Mouse (Mus musculus): ENCODE results near the gene Lpar1.

Gene Lpar1

DNA sequence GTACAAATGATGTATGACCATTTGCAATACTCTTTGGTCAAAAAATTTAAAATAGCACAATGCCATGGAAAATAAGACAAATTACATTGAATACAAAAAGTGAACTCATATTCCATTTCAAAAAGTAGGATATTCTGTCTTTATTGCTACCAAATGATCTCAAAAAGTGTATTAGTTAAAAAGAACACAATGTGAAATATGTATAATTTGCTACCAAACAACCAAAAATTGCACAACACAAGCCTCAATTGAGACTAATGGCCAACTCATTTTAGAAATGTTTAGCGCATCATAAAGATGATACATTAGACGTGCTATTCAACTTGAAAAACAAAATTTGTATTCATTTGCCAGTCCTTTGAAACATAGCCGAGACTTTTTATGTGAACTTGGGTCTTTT lies 104.9 kb downstream of the Lpar1 start:
- no peak for DNase-seq (ENCODE audit: low spot score)

DNA sequence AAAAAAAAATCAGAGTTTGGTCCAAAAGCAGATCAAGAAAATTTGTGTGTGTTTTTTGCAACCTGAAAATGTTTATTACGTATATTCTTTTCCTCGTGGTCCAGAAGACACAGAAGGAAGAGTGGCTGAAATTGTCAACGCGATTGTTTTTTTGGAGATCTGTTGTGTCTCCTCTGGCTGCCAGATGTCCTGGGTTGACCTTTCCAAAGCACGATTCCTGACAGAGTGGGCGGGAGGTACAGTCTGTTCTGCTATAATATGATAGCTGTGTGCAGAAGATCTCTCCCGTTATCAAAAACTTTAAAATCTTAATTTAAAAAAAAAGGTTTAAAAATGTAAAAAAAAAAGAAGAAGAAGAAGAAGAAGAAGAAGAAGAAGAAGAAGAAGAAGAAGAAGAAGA lies 105.9 kb downstream of the Lpar1 start:
- no peak for DNase-seq (ENCODE audit: low spot score)

GRCm38 (mm10) chr4:58445846-58446245 lies 107.9 kb downstream of the Lpar1 start:
- DNase-seq (ENCODE audit: low spot score): no peak

- no peak for DNase-seq (ENCODE audit: low spot score)
Measured at GRCm38 (mm10) chr4:58442338-58442737, 111.4 kb downstream of the Lpar1 start.

DNA sequence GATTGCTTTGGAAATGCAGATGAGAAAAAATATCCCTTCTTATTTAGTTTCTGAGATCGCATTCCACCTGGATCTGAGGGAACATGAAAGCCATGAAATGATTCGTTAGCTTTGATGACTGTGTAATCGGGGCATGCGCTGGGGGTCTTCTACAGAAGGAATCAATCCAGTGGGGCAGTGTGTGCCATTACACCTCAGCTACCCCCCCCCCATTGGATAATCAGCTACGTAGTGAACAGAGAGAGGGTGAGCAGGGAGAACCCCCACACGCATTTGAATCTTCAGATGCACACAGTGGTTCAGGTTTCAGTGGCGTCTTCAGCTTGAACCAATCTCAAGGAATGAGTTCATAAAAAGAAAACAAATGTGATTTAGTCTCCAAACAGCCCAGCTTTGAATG lies 115.0 kb downstream of the Lpar1 start:
- DNase-seq (ENCODE audit: low spot score): no peak

DNA sequence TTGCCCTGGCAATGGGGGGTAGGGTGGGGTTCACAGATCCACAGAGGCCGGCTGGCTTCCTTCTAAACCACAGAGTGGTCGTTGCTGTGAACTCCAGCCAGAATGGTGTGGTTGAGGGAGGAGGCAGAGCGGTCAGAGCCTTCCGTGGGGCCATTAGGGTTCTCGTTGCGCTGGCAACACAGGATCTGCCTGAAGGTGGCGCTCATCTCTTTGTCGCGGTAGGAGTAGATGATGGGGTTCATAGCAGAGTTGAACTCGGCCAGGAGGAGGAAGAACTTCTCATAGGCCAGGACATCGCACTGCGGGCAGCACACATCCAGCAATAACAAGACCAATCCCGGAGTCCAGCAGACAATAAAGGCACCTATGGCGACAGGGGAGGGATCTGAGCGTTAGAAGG lies 116.4 kb downstream of the Lpar1 start:
- no peak for DNase-seq (ENCODE audit: low spot score)

- no peak for DNase-seq (ENCODE audit: low spot score)
Measured at GRCm38 (mm10) chr4:58423276-58423930, 130.3 kb downstream of the Lpar1 start.

GRCm38 (mm10) chr4:58419225-58419624 lies 134.5 kb downstream of the Lpar1 start:
- no peak for DNase-seq (ENCODE audit: low spot score)

- DNase-seq (ENCODE audit: low spot score): no peak
Measured at GRCm38 (mm10) chr4:58417319-58417718, 136.4 kb downstream of the Lpar1 start.

DNA sequence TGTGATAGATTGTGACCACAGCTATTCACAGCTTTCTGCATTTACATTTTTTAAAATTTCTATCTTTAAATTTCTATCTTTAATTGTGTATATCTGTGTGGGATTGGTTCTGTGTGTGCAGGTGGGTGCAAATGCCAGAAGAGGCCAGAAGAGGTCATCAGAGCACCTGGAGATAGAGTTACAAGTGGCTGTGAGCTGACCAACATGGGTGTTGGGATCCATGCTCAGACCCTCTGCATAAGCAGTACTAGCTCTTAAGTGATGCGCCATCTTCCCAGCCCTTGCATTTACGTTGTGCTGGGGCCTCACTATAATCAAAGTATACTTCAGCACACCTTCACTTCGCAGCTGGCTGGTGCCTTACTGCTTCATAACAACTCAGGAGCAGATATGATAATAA lies 138.2 kb downstream of the Lpar1 start:
- DNase-seq (ENCODE audit: low spot score): no peak

- DNase-seq (ENCODE audit: low spot score): no peak
Measured at GRCm38 (mm10) chr4:58413188-58414185, 140.2 kb downstream of the Lpar1 start.

DNA sequence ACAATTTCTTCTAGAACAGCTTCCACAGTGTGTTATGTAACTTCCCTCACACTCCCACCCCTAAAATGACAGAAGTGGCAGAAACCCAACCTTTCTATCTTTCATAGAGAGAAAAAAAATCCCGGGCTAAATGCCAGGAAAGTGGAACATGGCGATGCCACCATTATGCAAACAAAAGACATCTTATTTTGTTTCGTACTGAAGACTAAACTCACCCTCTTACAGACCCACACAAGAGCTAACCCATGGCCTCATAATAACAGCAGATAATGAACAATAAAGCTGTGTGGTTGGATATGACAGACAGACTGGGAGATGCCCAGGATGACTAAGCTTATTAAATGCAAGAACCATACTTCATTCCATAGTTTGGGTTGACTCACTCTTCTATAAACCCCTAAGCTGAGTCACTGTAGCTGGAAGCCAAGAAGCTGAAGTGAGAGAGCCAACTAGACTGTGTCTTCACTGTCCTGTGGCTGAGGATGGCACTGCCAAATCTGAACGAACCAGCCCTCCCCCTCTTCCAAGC lies 151.7 kb downstream of the Lpar1 start:
- no peak for DNase-seq (ENCODE audit: low spot score)

- peak; percentile 44 for DNase-seq (ENCODE audit: low spot score)
Measured at GRCm38 (mm10) chr4:58400861-58401341, 152.8 kb downstream of the Lpar1 start.
